Mouse (Mus musculus) heart, postnatal 4 days (tissue): ENCODE measurements around the gene Tctn1. TPM values are rescaled to one million over a fixed set of nuclear protein-coding genes. Genes with fewer than 3 reads are reported as not detected.

ENCODE experiments used
- DNase-seq: peaks from one replicate; pipeline ENCODE4 v3.0.0; 2021
- total RNA-seq, 2 experiments: library from RNA; stranded (reverse); gene quantifications; 2 replicates each; pipeline ENCODE4 v1.2.3; 2021

The Tctn1 gene
- total RNA-seq, 2 experiments from 2014 or later: 6.0 to 6.1 TPM

DNA sequence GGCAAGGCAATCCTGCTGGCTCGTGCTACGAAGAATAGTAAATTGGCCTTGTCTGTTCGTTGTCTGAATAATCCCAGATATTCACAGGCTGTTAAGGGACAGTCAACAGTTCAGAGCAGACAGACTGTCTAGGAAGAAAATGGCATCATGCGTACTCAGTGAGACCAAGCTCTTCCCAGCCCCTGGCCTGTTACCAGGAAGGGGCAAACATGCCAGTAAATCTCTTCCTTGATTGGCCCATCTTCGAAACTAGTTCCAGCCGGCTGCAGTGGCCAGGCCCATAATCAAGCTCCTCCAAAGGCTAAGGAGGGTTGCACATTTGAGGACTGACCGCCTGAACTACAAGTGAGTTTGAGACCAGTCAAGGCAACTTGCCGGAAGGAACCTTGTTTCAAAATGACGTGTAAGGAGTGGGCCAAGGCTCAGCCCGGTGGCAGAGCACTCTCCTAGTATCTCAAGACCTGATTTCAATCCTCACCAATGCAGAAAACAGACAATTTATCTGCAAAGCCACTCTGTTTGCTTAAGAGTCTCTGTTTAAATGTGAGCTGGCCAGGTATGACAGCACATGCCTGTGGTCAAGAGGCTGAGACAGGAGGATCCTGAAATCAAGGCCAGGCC is 17.6 kb downstream of the Tctn1 start:
- DNase-seq: no peak

DNA sequence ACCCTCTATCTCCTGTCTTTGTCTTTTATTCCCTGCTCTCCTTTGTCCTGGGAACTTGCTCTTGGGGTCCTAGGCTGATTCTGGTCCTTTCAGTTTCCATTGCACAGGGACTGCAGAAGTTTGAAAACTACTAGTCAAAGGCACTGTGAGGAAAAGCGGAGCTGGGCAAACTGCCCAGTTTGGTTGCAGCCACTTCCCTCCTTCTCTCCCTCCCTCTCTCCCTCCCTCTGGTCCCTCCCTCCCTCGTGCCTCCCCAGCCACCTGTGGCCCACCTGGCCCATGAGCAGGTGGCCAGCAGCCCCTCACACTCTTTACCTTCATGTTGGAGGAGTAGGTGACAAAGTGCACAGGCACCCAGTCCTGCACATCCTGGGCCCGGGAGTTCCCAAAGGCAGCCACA is 19.1 kb downstream of the Tctn1 start:
- peak; percentile 28 for DNase-seq

DNA sequence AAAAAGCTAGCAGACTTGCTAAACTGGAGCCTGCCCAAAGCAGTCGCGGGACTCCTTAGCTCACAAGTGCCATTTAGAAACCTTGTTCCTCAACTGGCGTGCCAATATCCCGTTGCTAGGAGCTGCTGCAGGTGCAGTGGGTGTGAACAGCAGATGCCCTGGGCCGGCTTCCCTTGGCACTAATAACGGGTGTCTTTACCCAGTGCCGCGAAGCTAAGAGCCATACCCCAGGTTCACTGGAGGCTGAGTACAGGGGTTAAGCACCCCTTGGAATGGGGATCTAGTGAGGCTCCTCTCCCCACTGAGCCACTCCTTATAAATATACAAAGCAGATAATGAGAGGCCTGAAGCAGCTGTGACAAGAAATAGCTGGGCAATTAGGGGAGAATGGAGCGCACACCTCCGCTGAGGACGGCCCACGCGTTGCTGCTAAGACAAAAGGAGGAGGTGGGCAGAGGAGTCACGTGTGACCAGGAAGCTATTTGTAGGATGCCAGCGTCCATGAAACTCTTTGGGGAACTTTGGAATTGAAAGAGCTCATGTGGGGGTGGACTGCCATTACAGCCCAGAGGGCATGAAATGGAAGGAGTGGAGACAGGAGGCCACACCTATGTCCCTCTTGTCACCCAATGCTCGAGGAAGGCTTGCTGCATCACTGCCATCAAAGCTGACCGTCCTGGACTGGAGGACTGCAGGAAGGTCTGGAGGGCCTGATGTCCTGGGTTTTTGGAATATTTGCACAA is 20.3 kb downstream of the Tctn1 start:
- no peak for DNase-seq

DNA sequence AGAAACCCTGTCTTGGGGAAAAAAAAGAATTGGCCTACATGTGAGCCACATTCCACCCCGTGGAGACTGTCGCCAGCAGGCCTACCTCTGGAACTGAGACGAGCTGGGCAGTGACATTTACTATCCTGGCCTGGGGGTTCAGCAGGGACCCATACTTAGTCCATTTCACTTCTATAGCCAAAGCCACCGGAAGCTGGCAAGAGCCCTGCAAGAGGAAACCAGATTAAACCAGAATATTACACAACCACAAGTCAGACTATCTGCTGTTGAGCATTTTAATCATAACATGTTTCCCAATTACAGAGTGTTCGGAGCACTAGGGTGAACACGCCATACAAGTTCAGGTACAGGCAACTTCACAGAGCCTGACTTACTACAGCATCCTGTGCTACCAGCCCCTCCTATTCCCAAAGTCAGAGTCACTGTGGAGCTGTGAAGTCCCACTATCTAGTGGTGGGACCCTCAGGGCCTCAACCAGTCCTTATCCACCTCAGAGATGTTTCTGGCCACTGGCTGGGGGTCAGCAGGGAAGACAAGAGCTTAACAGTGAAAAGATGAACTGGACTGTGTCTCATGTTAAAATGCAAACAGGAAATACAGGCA is 21.6 kb downstream of the Tctn1 start:
- no peak for DNase-seq

DNA sequence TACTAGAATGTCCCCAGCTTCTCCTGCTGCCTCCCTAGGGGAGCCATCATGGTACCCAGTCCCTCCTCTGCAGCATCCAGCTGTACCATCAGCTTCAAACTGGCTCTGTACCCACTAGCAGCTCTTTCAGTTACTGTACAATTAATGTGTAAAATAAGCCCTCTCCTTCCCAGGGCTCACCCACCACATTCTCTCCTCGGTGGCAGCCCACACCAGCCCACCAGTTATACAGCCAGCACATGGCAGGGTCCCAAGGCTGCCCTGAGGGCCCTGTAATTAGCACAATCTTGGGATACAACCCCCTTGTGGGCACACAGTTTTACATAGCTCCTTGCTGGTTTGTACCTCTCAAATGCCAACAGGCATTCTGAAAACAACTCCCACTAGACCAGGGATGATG is 23.3 kb downstream of the Tctn1 start:
- DNase-seq: no peak

DNA sequence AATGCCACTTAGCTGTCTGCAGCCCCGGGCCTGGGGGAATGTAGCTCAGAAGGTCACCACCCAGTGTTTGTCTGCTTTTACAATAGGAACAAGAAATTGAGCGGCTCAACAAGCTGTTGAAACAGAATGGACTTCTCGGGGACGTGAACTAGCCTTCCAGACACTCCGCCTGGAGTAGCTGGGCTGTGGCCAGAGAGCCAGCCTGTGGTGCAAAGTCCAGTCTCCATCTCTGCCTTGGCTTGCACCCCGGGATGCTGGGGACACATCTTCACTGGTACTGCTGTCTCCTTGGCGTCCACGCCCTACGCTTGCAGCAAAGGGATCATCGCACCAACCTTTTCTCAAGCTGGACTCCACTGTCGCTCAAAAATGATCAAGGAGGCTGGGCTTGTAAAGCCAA is 23.7 kb downstream of the Tctn1 start:
- no peak for DNase-seq

DNA sequence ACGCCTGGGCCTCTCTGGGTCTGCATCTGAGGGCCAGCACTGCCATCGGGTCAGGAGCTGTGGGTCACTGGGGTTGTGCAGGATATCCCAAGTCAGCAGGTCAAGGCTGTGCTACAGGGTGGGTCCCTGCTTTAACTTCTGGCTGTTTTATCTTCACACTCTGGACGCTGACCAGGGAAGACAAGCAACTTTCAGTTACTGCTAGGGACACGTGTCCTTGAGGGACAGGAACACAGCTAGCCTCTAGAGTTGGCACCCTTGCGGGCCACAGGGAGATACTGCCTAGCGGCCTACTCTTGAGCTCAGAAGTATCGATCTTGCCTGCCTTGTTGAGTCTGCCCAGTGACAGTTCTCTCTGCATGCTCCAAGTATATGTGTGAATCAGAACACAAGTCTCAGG is 24.6 kb downstream of the Tctn1 start:
- no peak for DNase-seq

DNA sequence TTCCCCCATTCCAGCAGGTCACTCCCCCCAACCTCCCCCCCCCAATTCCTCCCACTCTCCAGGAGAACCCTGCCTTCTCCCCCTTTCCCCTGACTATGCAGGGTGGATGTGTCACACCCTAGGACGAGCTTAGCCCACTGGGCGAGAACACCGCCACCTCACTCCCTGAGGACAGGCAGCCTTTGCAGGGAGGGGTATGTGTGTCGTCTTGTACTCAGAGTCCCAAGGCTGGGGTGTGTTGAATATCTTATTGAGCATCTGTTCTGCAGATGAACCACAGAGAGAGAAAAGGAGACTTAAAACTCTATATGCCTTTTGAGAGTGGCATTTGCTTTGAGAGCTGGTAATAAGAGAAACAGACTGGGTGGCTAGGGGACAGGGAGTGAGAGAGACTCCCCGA is 27.1 kb downstream of the Tctn1 start:
- DNase-seq: no peak

DNA sequence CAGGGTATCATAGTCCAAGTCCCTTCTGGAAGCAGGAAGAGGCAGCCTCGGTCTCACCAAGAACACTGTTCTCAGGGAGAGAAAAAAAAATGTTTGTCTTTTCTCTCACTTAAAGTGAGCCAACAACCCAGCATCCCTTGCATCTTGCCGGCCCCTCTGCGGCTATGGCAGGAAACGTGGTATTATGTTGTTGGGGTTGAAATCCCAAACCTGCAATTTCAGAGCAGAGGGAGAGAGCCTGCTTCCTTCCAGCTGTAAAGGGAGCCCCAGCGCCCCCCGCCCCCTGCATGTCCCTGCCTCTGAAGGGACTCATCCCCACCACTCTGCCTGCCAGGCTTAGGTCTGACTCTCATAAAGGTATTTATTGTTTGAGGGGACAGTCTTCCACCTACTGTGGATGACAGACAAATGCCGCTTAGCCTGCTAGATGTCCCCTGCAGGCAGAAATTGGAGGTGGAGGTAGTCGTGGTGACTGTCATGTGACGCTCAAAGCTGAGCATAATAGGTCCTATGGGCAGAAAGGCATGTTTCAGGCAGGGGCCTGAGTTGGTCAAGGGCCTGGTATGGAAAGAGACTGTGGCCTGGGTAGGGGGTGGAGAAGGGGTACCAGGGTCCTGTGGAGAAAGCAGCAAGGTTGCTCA is 28.9 kb downstream of the Tctn1 start:
- DNase-seq: no peak

DNA sequence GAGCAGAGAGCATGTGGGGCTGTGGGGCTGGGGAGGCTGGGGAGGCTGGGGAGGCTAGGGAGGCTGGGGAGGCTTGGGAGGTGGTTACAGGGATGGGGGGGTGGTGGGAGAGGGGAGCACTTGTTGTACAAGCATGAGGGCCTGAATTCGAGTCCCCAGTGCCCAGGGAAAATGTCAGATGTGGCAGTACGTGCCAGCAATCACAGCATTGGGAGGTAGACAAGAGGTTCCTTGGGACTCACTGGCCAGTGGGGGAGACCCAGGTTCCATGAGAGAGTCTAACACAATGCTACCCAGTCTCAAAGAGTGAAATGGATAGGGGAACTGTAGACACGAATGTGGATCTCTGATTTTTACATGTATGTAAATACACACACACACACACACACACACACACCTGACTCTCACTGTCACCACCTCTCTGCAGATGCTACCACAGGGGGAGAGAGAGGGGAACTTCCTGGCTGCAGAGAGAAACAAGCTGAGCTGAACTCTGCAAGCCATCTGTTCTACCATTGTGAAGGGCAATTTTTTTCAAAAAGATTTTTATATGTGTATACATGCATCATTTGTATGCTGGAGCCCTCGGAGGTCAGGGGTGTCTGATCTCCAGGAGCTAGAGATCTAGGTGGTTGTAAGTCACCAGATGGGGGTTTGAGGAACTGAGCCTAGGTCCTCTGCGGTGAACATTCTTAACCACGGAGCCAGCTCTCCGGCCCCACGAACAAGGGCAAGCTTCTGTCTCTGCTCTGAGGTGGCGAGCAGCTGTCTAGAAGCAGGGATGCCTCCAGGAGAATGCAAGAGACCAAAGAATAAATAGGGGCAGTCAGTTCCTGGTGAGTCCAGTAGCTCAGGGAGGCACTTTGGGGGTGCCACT is 29.7 kb downstream of the Tctn1 start:
- no peak for DNase-seq

DNA sequence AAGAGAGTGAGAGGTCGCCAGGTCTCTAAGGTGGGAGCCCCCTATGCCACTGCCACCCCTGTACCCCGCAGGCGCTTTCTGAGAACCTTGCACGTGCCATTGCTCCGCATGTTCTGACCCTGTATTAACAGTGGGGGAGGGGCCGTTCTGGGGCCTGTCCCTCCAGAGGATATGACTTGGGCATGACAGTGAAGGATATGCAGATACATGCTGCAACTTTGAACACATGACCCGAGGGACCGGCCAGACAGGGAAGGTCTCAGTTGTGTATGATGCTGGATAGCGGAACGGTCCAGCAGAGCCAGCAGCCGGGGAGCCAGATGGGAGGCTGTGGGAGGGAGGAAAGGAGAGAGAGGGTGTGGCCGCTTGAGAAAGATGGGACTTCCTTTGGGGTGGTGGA is 30.6 kb downstream of the Tctn1 start:
- peak; percentile 30 for DNase-seq

DNA sequence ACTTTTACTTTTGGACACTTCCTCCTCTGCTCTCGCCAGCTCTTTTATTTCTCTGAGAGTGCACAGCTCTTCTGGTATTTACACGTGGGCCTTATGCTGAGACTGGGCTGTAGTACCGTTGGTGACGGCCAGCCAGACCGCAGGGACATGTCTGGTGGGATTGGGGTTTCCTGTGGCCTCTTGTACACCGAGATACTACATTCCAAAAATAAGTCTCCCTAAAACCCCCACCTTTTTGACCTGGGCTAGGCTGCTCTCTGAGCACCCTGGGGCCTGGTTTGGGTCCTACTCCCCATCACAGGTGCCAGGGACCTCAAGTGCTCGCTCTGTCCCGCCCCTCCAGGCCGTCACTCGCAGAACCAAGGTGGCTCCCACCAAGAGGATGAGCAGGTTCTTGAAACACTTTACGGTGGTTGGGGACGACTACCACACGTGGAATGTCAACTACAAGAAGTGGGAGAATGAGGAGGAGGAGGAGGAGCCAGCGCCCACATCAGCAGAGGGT is 31.1 kb downstream of the Tctn1 start:
- no peak for DNase-seq

DNA sequence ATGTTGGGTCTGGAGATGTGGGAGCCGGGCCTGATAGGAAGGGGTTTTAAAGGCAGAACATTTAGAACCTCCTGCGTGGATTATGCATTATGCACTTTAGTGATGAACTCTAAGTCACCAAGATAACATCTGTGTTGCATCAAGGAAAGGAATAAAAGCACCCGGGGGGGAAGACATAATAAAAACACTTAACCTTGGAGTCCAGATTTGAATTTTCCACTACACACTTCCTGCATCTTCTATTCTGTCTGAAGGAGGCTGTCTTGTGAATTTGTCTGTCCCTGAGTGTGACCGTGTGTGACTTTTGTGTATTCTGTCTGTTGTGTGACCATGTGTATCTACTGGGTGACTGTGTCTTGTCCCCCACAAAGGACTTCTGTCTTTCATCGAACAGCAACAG is 32.3 kb downstream of the Tctn1 start:
- DNase-seq: no peak

DNA sequence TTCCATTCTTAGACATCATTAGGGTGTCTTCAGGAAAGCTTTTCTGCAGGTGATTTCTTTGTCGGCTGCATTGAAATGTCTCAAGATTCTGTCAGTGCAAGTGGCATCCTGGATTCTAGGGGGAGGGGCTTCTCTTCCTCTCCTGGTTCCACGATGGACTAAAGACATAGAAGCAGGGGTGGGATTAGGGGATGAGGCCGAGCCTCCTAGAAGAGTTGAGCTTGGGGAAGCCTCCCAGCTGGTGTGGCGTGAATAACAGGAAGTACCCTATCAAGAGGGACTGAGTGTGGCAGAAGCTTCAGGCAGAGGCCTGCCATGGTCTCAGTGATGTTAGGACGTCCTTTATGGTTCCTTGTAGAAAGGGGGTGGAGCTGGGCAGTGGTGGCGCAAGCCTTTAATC is 32.8 kb downstream of the Tctn1 start:
- DNase-seq: no peak

DNA sequence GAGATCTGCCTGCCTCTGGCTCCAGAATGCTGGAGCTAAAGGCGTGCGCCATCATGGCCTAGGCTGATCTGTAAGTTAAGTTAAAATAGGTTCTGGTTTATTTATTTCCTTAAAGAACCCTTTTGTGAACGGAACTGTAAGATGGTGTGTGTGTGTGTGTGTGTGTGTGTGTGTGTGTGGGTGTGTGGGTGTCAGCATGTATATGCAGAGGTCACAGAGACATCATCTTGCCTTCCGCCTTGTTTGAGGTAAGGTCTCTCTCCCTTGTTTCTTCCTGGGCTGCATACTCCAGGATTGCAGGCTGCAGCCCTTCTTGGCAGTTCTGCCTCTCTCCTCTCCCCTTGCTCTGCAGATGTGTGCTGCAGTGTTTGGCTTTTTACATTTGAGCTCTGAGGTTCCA is 33.4 kb downstream of the Tctn1 start:
- DNase-seq: no peak

DNA sequence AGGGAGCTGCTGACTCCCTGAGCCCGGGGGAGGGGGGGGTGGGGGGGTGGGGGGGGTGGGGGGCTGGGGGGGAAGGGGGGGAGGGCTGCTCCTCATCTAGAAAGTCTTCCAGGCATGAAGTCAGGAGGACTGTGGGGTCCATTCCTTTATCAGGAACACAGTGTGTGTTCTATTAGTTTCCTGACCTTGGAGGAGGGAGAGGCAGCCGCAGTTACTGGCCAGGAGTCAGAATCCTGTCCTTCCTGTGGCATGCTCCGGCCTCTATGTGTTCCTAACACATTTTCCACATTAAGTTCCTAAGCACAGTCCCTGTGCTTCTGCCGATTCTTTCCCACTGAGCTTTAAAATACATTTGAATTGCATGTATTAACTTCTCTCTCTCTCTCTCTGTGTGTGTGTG is 35.5 kb downstream of the Tctn1 start:
- DNase-seq: no peak

DNA sequence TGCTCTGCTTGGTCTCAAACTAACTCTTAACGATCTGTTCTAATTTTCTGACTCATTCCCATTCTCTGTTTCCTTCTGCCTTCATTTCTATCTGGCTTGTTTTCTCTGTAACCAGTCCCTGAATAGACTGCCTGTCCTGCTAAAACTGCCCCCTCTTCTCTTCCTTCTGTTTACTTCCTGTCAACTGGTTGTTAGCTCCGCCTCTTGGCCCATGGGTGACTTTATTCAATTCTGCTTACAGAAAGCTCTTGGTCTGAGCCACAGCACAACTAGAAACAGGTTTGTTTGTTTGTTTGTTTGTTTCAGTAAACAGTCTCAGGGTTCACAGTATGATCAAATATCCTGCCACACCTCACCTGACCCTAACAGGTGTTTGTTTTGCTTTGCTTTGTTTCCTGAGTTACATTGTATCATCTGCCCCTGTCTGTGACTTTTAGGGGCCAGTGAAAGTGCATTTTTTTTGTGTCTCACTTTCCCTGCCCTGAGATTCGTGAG is 35.9 kb downstream of the Tctn1 start:
- DNase-seq: no peak

DNA sequence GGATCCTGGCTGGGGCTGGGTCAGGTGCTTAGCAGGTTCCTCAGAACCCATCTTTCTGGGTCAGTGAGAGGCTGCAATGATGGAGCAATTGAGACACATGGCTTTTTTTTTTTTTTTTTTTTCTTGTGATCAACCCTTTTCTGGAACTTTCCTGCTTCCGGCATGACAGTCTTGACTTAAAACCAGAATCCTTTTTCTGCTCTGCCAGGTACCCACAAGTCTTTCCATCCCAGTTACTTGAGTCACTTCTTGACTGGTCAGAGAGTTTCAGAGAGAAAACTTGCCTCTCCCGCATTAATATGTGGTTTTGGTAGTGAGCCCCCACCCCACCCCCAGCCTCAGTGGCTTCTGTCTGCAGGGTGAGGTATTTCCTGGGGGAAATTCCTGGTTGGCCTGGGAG is 40.0 kb downstream of the Tctn1 start:
- DNase-seq: no peak

DNA sequence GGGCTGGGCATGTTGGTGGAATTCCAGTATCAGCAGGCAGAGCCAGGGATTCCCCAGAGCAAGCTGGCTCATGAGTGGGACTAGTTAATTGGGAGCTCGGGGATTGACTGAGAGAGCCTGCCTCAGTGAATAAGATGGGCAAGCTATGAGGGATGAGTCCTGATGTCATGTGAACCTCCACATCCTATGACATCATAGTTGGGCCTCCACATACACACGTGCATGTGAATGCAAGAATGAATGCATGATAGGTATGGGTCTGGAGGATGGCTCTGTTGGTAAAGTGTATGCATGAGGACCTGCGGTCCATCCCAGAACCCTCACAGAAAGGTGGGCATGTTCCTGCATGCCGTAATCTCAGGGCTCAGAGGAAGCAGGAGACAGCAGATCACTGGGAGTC is 43.2 kb downstream of the Tctn1 start:
- DNase-seq: no peak

DNA sequence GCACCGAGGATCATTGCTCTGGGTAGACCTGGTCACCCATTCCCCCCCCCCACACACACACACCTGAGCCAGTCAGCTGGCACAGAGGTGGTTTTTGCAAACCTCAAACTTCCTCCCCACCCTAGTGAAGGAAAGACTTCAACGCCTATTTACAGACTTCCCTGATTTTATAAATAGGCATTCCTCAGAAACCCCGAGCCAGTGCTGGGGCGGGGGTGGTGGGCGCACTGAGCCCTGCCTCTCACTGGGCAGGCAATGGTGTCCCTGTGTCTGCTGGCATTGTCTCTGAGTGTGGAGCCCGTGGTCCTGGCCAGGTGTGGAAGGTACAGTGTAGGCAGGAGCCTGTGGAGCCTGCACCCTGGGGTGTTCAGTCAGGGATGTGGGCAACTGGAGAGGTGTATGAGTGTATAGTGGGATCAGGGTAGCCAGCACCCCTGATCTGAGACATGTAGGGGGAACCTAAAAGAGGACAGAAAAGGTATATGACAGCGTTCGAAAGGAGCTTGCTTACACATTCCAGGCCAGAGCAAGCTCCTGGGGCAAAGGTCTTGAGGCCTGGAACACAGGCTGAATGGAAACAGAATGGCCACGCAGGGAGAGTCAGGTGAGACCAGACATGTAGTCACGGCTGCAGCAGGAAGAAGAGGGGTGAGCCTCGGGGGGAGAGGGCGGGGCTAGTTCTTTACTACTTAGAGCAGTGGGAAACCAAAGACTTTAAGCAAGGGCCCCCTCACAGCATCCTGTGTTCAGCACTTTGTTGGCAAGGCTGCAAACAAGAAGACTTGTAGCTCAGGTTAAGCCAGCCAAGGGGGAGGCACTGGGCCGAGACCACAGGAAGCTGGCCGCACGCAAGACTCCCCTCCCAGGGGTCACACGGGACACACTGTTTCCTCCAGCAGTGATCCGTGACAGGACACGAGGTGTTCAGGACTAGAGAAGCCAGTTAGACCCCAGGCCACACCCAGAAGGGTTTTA is 44.3 kb downstream of the Tctn1 start:
- DNase-seq: no peak

DNA sequence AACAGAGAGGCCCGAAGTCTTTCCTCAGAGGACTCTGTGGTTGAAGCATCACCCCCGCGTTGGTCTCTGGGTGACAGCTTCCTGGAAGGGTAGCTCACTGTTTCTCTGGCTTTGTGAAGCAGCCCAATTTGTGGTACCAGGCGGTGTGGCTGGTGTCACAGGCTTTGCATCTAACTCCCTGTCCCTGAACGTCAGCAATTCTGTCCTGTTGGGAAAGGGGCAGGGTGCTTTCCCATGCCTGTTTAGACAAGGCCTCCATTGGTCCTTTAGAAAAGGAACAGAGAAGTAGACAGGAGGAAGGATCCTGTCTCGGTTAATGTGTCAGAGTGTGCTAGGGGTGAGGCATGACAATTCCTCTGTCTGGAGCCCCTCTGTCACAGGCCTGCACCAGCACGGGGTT is 45.3 kb downstream of the Tctn1 start:
- no peak for DNase-seq
